Mouse (Mus musculus) brain, embryonic 14.5 days (tissue): Measurements from ENCODE around the gene Calu.

Experiments used
- CTCF ChIP-seq: fragments of 200-500 bp; IDR thresholded peaks from 2 replicates; pipeline ENCODE4 v1.5.1; 2012; ENCODE audit warnings: inconsistent platforms, mild to moderate bottlenecking, moderate library complexity, borderline replicate concordance; ENCODE audit not compliant: insufficient read depth, insufficient read length; ENCODE audit errors: extremely low read depth
- POLR2A ChIP-seq: fragments of 200-500 bp; IDR thresholded peaks from 2 replicates; pipeline ENCODE4 v1.6.1; 2012; ENCODE audit warnings: mild to moderate bottlenecking, inconsistent platforms, borderline replicate concordance; ENCODE audit not compliant: poor library complexity, insufficient read depth, insufficient read length, severe bottlenecking; ENCODE audit errors: extremely low read depth

DNA sequence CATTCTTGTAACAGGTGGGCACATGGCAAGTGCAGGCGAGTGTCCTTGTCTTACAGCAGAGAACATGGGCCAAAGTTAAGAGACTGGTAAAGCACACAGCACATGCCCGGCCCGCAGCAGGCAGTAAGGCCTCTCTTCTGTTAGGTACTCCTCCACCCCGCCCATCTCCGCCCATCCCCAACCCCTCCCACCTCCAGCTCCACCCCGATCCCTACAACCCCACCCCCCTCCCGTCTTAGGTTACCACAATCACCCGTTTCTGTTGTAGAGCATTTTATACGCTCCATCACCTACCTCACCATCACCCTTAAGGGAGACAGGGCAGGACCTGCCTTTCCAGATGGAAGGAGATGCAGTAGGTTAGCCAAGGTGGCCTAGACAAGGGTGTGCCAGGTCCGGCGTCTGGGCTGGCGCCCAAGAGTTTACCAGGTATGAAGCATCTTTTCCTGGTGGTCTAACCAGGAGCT lies 40.2 kb downstream of the Calu start, which contains the start of gene Opn1sw:
- no peak for TF ChIP-seq CTCF
- TF ChIP-seq POLR2A: no peak
